Mouse (Mus musculus) liver, adult 2 months (tissue): ENCODE results near the gene Rpl12.

Source experiments
- CTCF ChIP-seq: fragments of 200-500 bp; IDR thresholded peaks from 2 replicates; pipeline ENCODE4 v1.5.1; 2011; ENCODE audit warnings: low read depth, low read length, control low read depth
- POLR2A ChIP-seq: fragments of 200-500 bp; IDR thresholded peaks from 2 replicates; pipeline ENCODE4 v1.6.1; 2011; ENCODE audit warnings: low read length, control low read depth; ENCODE audit not compliant: insufficient read depth; ENCODE audit errors: extremely low read depth

DNA sequence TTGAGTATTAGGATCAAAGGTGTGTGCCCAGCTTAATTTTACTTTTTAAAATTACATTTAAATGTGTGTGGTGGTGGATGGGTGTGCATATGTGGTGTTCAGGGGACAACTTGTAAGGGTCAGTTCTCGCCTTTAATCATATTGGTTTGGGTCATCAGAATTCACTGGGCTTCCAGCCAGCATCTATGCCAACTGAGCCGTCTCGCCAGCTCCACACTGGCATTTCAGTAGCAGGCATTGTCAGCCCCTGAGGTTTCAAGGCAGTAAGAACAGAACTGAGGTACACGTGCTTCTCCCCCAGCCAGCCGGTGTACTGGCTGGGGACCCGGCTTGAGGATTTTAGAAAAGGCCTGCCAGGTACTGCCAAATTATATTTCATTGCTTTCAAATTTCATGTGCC, 35.7 kb downstream of the Rpl12 start:
- TF ChIP-seq CTCF (no peak), POLR2A (no peak)
